Mouse (Mus musculus) heart, adult 2 months (tissue): Measurements from ENCODE around the gene Fbxw27.
"Not testable (repeated sequence)": the region's sequence is repeated elsewhere in the genome, so short reads cannot be mapped to it uniquely, and the experiment has no call there.

Source experiments
- CTCF ChIP-seq: fragments of 200-600 bp; IDR thresholded peaks from 2 replicates; pipeline ENCODE4 v1.8.1; 2022; ENCODE audit warnings: antibody characterized with exemption, mild to moderate bottlenecking, moderate library complexity
- POLR2A ChIP-seq: fragments of 200-500 bp; IDR thresholded peaks from 2 replicates; pipeline ENCODE4 v1.6.1; 2011; ENCODE audit warnings: mild to moderate bottlenecking, low read depth, low read length, control low read depth; ENCODE audit not compliant: insufficient read depth

DNA sequence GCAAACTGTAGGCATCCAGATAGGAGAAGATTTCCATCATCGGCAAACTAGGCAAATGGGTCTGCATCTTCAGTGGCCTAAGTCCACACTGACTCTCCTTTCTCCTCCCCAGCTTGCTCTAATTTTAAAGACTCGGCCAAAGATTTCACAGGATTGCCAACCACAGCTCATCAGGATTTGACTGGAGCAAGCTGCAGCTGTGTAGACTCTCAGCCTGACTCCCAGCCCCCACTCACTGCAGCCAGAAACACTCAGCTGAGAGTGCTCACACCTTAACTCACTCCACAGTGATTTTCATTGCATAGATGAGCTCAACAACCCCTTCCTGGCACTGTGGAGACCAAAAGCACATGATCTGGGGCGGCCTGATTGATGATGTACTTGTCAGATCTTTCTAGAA, 44.5 kb downstream of the Fbxw27 start, which contains the start of gene Fbxw26:
- not testable (repeated sequence) for TF ChIP-seq CTCF, POLR2A
